Mouse (Mus musculus) embryonic facial prominence, embryonic 11.5 days (tissue): Measurements from ENCODE around the gene Sap30l. TPM values are rescaled to one million over a fixed set of nuclear protein-coding genes. Genes with fewer than 3 reads are reported as not detected.

Source experiments
- ATAC-seq: fragments of 200-750 bp; cut with Nextera tagmentation; replicated peaks from 2 replicates; pipeline ENCODE4 v1.8.0; 2017; ENCODE audit warnings: low read depth; ENCODE audit not compliant: insufficient number of reproducible peaks, low FRiP score, low TSS enrichment
- DNase-seq: peaks from one replicate; pipeline ENCODE4 v3.0.0-alpha.2; 2015; ENCODE audit warnings: low spot score
- H3K27ac ChIP-seq: fragments of 300-500 bp; sonication (generic); replicated peaks from 2 replicates; pipeline ENCODE4 v1.5.1; 2014; ENCODE audit warnings: mild to moderate bottlenecking, low read depth, low read length, control low read depth
- H3K27me3 ChIP-seq: fragments of 300-500 bp; sonication (generic); 2 replicates; pipeline ENCODE4 v1.6.1; 2014; ENCODE audit warnings: mild to moderate bottlenecking, low read length, moderate library complexity, mixed read lengths; ENCODE audit not compliant: control insufficient read depth, insufficient read depth
- H3K36me3 ChIP-seq: fragments of 300-500 bp; sonication (generic); replicated peaks from 2 replicates; pipeline ENCODE4 v1.6.1; 2014; ENCODE audit warnings: low read depth, mild to moderate bottlenecking, low read length, moderate library complexity, mixed read lengths; ENCODE audit not compliant: control insufficient read depth, insufficient read depth
- H3K4me1 ChIP-seq: fragments of 300-500 bp; sonication (generic); 2 replicates; pipeline ENCODE4 v1.6.1; 2014; ENCODE audit warnings: low read length, mixed read lengths; ENCODE audit not compliant: control insufficient read depth, insufficient read depth
- H3K4me2 ChIP-seq: fragments of 300-500 bp; sonication (generic); 2 replicates; pipeline ENCODE4 v1.6.1; 2014; ENCODE audit warnings: low read depth, mild to moderate bottlenecking, control low read depth, low read length, moderate library complexity
- H3K4me3 ChIP-seq: fragments of 300-500 bp; sonication (generic); 2 replicates; pipeline ENCODE4 v1.5.1; 2014; ENCODE audit warnings: low read depth, low read length, control low read depth
- H3K9ac ChIP-seq: fragments of 300-500 bp; sonication (generic); replicated peaks from 2 replicates; pipeline ENCODE4 v1.6.1; 2014; ENCODE audit warnings: mild to moderate bottlenecking, control low read depth, low read length
- H3K9me3 ChIP-seq: fragments of 300-500 bp; sonication (generic); replicated peaks from 2 replicates; pipeline ENCODE4 v1.6.1; 2016; ENCODE audit warnings: mild to moderate bottlenecking, low read length, inconsistent platforms, mixed read lengths; ENCODE audit not compliant: control insufficient read depth
- WGBS: fragments of 180-500 bp; shearing (Covaris S2); extraction: QIAGEN DNeasy Blood & Tissue Kit; methylation state at CpG from one replicate; pipeline ENCODE4 v1.1.7; 2014; 5-methylcytosine and 5-hydroxymethylcytosine counted together
- polyA plus RNA-seq: library from polyadenylated mRNA; unstranded; fragments of >200 nt; fragmentation: Nextera tagmentation; extraction: Ambion mirVana; gene quantifications from 2 replicates; pipeline ENCODE4 v1.2.1, GENCODE M21; 2014

Gene Sap30l
- polyA plus RNA-seq, 1 experiment from 2014 or later = 16.2 TPM

DNA sequence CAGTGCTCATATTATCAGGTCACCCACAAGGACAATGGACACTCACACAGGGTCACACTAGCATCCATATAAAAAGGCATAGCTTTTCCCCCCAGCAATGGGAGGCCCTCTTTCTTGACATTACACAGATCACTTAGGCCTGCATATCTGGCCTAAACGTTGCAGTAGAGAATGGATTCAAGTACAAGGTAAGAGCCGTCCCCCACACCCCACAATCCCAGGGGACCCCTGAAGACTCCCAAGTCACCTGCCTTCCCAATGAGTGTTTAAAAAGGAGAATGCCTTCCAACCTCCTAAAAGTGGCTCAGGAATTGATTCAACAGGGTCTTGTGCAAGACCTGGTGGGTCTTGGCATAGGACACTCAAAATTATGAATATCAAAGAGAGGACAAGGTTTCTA, 33.9 kb downstream of the Sap30l start:
- H3K4me2 ChIP-seq = no peak overlapping the region
- no peak overlapping the region for H3K4me3 ChIP-seq
- no peaks in the 10 kb centered on the region for H3K9me3 ChIP-seq
- H3K4me1 ChIP-seq = peaks cover 3% of the 10 kb centered on the region; the same call in 1 of the 2 replicates
- H3K9ac ChIP-seq = no peak overlapping the region
- 6% methylated on average over 2 of the region's 2 CpGs for WGBS
- H3K27ac ChIP-seq = no peak overlapping the region
- no peaks in the 10 kb centered on the region for H3K36me3 ChIP-seq
- ATAC-seq = no peak
- H3K27me3 ChIP-seq = peaks cover 90% of the 10 kb centered on the region
- DNase-seq = no peak

DNA sequence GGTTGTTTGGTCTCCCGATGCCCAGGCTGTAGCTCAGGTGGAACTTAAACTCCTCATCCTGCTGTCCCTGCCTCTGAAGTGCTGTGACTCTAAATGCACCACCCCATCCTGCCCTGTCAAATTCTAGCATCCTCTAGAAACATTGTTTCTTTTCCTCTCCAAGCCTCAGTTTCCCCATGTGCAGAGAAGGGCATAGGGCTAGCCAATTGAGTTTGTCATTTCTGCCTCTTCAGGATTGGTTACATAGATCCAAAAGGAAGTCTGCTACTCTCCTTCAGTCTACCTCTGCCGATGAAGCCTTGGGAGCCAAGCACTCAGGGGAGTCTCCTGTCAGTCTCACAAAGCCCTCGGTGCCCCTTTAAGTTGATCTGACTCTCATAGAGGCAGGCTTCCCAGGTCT, 34.5 kb downstream of the Sap30l start:
- H3K4me3 ChIP-seq = no peak overlapping the region
- H3K9ac ChIP-seq = no peak overlapping the region
- no peak overlapping the region for H3K27ac ChIP-seq
- ATAC-seq (no peak), DNase-seq (no peak)
- H3K27me3 ChIP-seq = peaks cover 92% of the 10 kb centered on the region
- 7% methylated on average over 3 of the region's 3 CpGs for WGBS
- no peak overlapping the region for H3K4me2 ChIP-seq
- peaks cover 3% of the 10 kb centered on the region; the same call in 1 of the 2 replicates for H3K4me1 ChIP-seq
- H3K36me3 ChIP-seq = no peaks in the 10 kb centered on the region
- no peaks in the 10 kb centered on the region for H3K9me3 ChIP-seq

DNA sequence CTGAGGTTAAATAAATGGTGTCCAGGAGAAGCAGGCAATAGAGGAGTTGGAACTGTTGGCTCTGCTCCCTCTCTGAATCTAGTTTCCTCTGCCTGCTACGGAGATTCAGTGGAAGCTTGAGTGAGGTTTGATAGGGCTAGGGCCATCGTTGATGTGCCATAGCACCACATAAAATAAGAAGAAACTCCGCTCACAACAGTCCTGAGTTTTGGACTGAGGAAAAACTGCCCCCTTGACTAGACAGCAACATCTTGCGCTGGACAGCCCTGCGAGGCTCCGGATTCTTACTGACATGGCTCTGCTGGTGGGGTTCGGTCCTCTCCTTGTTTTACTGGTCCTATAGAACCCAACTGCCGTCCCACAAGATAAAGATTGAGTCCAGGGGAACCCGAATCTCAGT, 35.0 kb downstream of the Sap30l start:
- Histone ChIP-seq H3K9ac (no peak overlapping the region), H3K27me3 (peaks cover 92% of the 10 kb centered on the region), H3K4me2 (no peak overlapping the region), H3K36me3 (no peaks in the 10 kb centered on the region), H3K4me3 (no peak overlapping the region), H3K9me3 (no peaks in the 10 kb centered on the region), H3K4me1 (peaks cover 3% of the 10 kb centered on the region; the same call in 1 of the 2 replicates), H3K27ac (no peak overlapping the region)
- no peak for DNase-seq
- WGBS = 4% methylated on average over 9 of the region's 9 CpGs
- ATAC-seq = no peak

DNA sequence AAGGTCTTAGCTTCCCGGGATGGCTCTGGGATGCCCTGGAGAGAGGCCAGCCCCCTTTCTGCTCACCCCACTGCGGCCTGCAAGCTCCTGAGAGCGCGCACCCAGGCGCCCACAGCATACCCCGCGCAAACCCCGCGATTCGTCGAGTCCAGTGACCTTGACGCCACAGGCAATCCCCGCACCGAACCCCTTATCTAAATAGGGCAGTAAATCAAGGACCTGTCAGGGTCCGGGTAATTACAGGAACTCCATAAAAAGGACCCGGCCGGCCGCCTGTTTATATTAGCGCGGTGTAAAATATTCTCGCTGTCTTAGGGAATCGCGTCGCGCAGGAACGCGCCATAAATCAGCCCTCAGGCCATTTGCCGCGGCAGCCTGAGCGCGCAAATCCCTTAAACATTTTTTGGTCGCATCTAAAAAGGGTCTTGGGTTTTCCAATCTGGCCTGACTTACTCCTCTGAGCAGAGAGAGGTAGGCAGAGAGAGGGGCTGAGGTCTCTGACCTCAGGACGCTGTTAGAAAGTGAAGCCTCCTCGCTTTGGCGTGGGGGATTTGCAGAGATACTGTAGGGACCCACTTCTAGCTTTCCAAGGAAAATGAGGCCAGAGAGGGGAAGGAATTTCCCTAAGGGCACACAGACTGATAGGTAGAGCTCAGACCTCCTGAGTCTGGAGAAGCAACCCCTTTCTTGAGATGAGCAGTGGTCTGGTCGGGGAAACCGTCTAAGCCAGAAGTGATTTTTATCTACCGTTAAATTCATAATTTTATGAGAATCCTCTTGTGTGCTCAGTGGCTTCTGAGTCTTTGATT, 35.6 kb downstream of the Sap30l start:
- H3K4me2 ChIP-seq = no peak overlapping the region; the same call in 1 of the 2 replicates
- no peak for ATAC-seq
- no peak overlapping the region for H3K4me3 ChIP-seq

DNA sequence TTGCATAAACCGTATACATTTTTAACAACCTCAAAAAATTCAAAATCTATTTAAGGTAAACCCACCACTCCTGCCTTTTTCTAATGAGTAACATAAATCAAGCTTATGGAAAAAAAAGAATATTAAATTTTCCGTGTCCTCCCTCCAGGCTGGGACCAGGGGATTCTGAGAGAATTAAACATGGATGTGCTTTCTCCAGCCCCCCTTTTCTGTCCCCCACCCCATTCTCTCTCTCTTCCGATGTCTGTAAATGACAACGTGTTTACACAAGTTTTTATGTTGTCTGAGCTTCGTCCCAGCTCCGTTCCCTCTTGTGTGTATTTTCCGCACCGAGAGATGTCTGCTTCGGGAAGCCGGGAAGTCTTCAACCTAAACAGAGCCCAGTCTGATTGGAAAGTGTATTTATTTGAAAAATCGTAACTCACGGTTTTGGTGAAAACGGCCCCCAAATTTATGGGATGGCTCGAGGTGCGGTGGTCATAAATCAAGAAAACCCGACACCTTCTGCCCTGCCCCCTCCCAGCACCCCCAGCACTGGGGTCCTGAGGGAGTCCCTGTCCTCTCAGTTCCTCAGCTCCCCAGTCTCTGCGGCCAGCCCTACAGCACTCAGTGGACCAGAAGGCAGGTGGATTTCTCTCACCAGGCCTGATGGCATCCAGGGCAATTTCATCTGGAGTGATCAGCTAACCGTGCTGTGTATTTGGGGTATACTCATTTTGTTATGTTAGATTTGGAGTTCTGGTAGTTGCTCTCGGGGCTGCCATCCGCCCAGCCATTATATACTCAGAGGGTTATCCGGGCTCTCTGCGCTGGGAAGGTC, 36.6 kb downstream of the Sap30l start:
- 5% methylated on average over 22 of the region's 22 CpGs for WGBS
- H3K4me1 ChIP-seq = no peaks in the 10 kb centered on the region; the same call in 1 of the 2 replicates
- no peak overlapping the region for H3K27ac ChIP-seq
- H3K4me2 ChIP-seq = no peak overlapping the region
- H3K27me3 ChIP-seq = peaks cover 79% of the 10 kb centered on the region
- no peak overlapping the region for H3K9ac ChIP-seq
- H3K4me3 ChIP-seq = no peak overlapping the region
- no peaks in the 10 kb centered on the region for H3K9me3 ChIP-seq
- no peaks in the 10 kb centered on the region for H3K36me3 ChIP-seq
- ATAC-seq (no peak), DNase-seq (no peak)

More for the DNA sequence above, 35.6 kb downstream of the Sap30l start:
- Histone ChIP-seq H3K9ac (no peak overlapping the region), H3K9me3 (no peaks in the 10 kb centered on the region), H3K27ac (no peak overlapping the region), H3K27me3 (peaks cover 89% of the 10 kb centered on the region), H3K4me1 (peaks cover 3% of the 10 kb centered on the region; the same call in 1 of the 2 replicates), H3K36me3 (no peaks in the 10 kb centered on the region)
- no peak for DNase-seq
- 1% methylated on average over 38 of the region's 38 CpGs for WGBS

DNA sequence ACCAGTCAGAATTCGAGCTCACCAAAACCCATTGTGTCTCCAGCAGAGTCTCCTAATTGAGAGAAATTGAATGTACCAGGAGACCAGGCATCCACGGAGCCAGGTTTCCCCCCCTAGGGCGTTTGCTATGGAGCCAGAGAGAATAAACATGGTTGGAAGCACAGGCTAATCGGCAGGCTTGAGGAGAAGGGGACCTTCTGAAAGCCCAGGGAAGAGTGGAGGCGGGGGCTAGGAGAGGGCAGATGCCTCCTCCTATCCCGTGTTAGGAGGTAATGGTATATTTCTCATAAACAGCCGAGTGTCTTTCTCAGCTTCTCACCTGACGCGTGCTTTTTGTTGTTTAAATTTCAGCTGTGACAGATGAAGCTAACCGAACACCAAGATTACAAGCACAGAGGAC, 39.5 kb downstream of the Sap30l start:
- Histone ChIP-seq H3K4me1 (no peaks in the 10 kb centered on the region), H3K4me2 (no peak overlapping the region), H3K4me3 (no peak overlapping the region), H3K9me3 (no peaks in the 10 kb centered on the region), H3K36me3 (no peaks in the 10 kb centered on the region), H3K27ac (no peak overlapping the region), H3K9ac (no peak overlapping the region), H3K27me3 (peaks cover 53% of the 10 kb centered on the region)
- no peak for ATAC-seq
- WGBS = 13% methylated on average over 10 of the region's 10 CpGs
- DNase-seq = no peak

DNA sequence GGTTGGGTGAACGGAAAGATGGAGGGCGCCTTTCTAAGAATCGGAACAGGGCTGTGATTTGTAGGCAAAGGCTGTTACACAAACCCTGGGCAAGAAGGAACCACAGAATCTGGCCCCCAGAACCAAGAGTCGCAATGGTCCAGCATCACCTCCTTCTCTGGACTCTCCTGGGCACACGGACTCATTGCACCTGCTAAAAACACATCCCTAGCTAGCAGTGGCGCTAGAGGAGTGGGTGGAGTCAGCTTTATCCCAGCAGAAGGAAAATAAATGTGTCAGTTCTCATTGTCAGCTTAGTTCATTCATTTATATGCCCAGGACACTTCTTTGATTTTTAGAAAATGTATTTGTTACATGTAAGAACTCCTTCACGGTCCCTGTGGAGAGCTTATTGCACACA, 40.0 kb downstream of the Sap30l start:
- Histone ChIP-seq H3K36me3 (no peaks in the 10 kb centered on the region), H3K27me3 (peaks cover 49% of the 10 kb centered on the region), H3K27ac (no peak overlapping the region), H3K9me3 (no peaks in the 10 kb centered on the region), H3K9ac (no peak overlapping the region), H3K4me3 (no peak overlapping the region), H3K4me1 (no peaks in the 10 kb centered on the region), H3K4me2 (no peak overlapping the region)
- 26% methylated on average over 7 of the region's 7 CpGs for WGBS
- no peak for ATAC-seq
- DNase-seq = no peak
